Mouse (Mus musculus) forebrain, embryonic 11.5 days (tissue): ENCODE data around the gene Larp4b. TPM values are rescaled to one million over a fixed set of nuclear protein-coding genes. Genes with fewer than 3 reads are reported as not detected.

Experiments
- ATAC-seq: fragments of 200-750 bp; cut with Nextera tagmentation; replicated peaks from 2 replicates; pipeline ENCODE4 v1.8.0; 2017; ENCODE audit warnings: moderate TSS enrichment; ENCODE audit not compliant: low FRiP score
- DNase-seq: peaks from one replicate; pipeline ENCODE4 v3.0.0-alpha.2; 2017; ENCODE audit warnings: low spot score
- H3K27ac ChIP-seq: fragments of 300-500 bp; sonication (generic); 2 replicates; pipeline ENCODE4 v1.5.1; 2014; ENCODE audit warnings: low read depth, low read length
- H3K27me3 ChIP-seq: fragments of 300-500 bp; sonication (generic); 2 replicates; pipeline ENCODE4 v1.6.1; 2014; ENCODE audit warnings: mild to moderate bottlenecking, low read length, mixed read lengths; ENCODE audit not compliant: control insufficient read depth, insufficient read depth
- H3K36me3 ChIP-seq: fragments of 300-500 bp; sonication (generic); 2 replicates; pipeline ENCODE4 v1.6.1; 2014; ENCODE audit warnings: mild to moderate bottlenecking, low read length, moderate library complexity, mixed read lengths; ENCODE audit not compliant: control insufficient read depth, insufficient read depth
- H3K4me1 ChIP-seq: fragments of 300-500 bp; sonication (generic); replicated peaks from 2 replicates; pipeline ENCODE4 v1.6.1; 2014; ENCODE audit warnings: low read length, mixed read lengths; ENCODE audit not compliant: control insufficient read depth, insufficient read depth
- H3K4me2 ChIP-seq: fragments of 300-500 bp; sonication (generic); 2 replicates; pipeline ENCODE4 v1.6.1; 2014; ENCODE audit warnings: low read depth, mild to moderate bottlenecking, low read length, moderate library complexity, mixed read lengths; ENCODE audit not compliant: severe bottlenecking
- H3K4me3 ChIP-seq: fragments of 300-500 bp; sonication (generic); 2 replicates; pipeline ENCODE4 v1.5.1; 2014; ENCODE audit warnings: low read depth, low read length
- H3K9ac ChIP-seq: fragments of 300-500 bp; sonication (generic); 2 replicates; pipeline ENCODE4 v1.6.1; 2014; ENCODE audit warnings: low read length
- H3K9me3 ChIP-seq: fragments of 300-500 bp; sonication (generic); 2 replicates; pipeline ENCODE4 v1.6.1; 2016; ENCODE audit warnings: low read length, mixed read lengths; ENCODE audit not compliant: control insufficient read depth
- WGBS: fragments of 180-500 bp; shearing (Covaris S2); extraction: QIAGEN DNeasy Blood & Tissue Kit; methylation state at CpG from one replicate; pipeline ENCODE4 v1.1.7; 2014; 5-methylcytosine and 5-hydroxymethylcytosine counted together
- polyA plus RNA-seq: library from polyadenylated mRNA; unstranded; fragments of >200 nt; fragmentation: Nextera tagmentation; extraction: Ambion mirVana; gene quantifications from 2 replicates; pipeline ENCODE4 v1.2.1, GENCODE M21; 2014

The Larp4b gene
- polyA plus RNA-seq, 1 experiment from 2014 or later, result 46.2 TPM

- Histone ChIP-seq H3K4me2 (no peak overlapping the region), H3K9me3 (no peaks in the 10 kb centered on the region), H3K9ac (no peak overlapping the region), H3K4me1 (no peaks in the 10 kb centered on the region), H3K27ac (no peak overlapping the region), H3K4me3 (no peak overlapping the region), H3K36me3 (no peaks in the 10 kb centered on the region), H3K27me3 (no peaks in the 10 kb centered on the region)
- 78% methylated on average over 9 of the region's 9 CpGs for WGBS
- ATAC-seq, result no peak
- no peak for DNase-seq
Measured at GRCm38 (mm10) chr13:9071008-9071407, 22.7 kb upstream of the Larp4b start.

- H3K9ac ChIP-seq, result no peak overlapping the region
- no peak for ATAC-seq
- H3K4me3 ChIP-seq, result no peak overlapping the region
- no peak for DNase-seq
- 72% methylated on average over 4 of the region's 4 CpGs for WGBS
- no peak overlapping the region for H3K4me2 ChIP-seq
- no peaks in the 10 kb centered on the region for H3K9me3 ChIP-seq
- no peaks in the 10 kb centered on the region for H3K4me1 ChIP-seq
- no peak overlapping the region for H3K27ac ChIP-seq
- H3K27me3 ChIP-seq, result no peaks in the 10 kb centered on the region
- H3K36me3 ChIP-seq, result no peaks in the 10 kb centered on the region
Measured at GRCm38 (mm10) chr13:9073818-9074217, 19.9 kb upstream of the Larp4b start.

GRCm38 (mm10) chr13:9075825-9076592, 17.7 kb upstream of the Larp4b start:
- no peaks in the 10 kb centered on the region for H3K27me3 ChIP-seq
- ATAC-seq (no peak), DNase-seq (no peak)
- WGBS, result 83% methylated on average over 7 of the region's 7 CpGs
- H3K4me2 ChIP-seq, result no peak overlapping the region
- no peak overlapping the region for H3K9ac ChIP-seq
- no peaks in the 10 kb centered on the region for H3K9me3 ChIP-seq
- no peak overlapping the region for H3K4me3 ChIP-seq
- H3K27ac ChIP-seq, result no peak overlapping the region
- no peaks in the 10 kb centered on the region for H3K4me1 ChIP-seq
- no peaks in the 10 kb centered on the region for H3K36me3 ChIP-seq

- H3K4me2 ChIP-seq, result no peak overlapping the region
- H3K36me3 ChIP-seq, result no peaks in the 10 kb centered on the region
- H3K27me3 ChIP-seq, result no peaks in the 10 kb centered on the region
- no peak overlapping the region for H3K27ac ChIP-seq
- DNase-seq (no peak), ATAC-seq (no peak)
- H3K9me3 ChIP-seq, result no peaks in the 10 kb centered on the region
- H3K9ac ChIP-seq, result no peak overlapping the region
- no peaks in the 10 kb centered on the region for H3K4me1 ChIP-seq
- WGBS, result 77% methylated on average over 14 of the region's 14 CpGs
- no peak overlapping the region for H3K4me3 ChIP-seq
Measured at GRCm38 (mm10) chr13:9082128-9082883, 11.4 kb upstream of the Larp4b start.

- Histone ChIP-seq H3K27me3 (no peaks in the 10 kb centered on the region), H3K36me3 (no peaks in the 10 kb centered on the region), H3K4me3 (peak overlapping the region; percentile 97), H3K9me3 (no peaks in the 10 kb centered on the region), H3K4me1 (peaks cover 2% of the 10 kb centered on the region; the same call in 1 of the 2 replicates), H3K27ac (peak overlapping the region; percentile 81), H3K9ac (peak overlapping the region; percentile 86), H3K4me2 (peak overlapping the region; percentile 73)
- WGBS, result under 1% methylated on average over 59 of the region's 63 CpGs
- DNase-seq (peak; percentile 78), ATAC-seq (peak; percentile 67)
Measured at GRCm38 (mm10) chr13:9094186-9094980, 702 bp downstream of the Larp4b start.

- Histone ChIP-seq H3K9me3 (no peaks in the 10 kb centered on the region), H3K4me2 (no peak overlapping the region), H3K36me3 (no peaks in the 10 kb centered on the region), H3K27ac (no peak overlapping the region), H3K4me1 (peaks cover 2% of the 10 kb centered on the region; the same call in 1 of the 2 replicates), H3K9ac (no peak overlapping the region), H3K4me3 (no peak overlapping the region), H3K27me3 (no peaks in the 10 kb centered on the region)
- 74% methylated on average over 5 of the region's 5 CpGs for WGBS
- ATAC-seq (no peak), DNase-seq (no peak)
Measured at GRCm38 (mm10) chr13:9099289-9099688, 5.6 kb downstream of the Larp4b start.

- H3K4me3 ChIP-seq, result no peak overlapping the region
- no peaks in the 10 kb centered on the region for H3K27me3 ChIP-seq
- no peaks in the 10 kb centered on the region for H3K4me1 ChIP-seq
- no peak overlapping the region for H3K9ac ChIP-seq
- 91% methylated on average over 2 of the region's 2 CpGs for WGBS
- no peaks in the 10 kb centered on the region for H3K9me3 ChIP-seq
- H3K27ac ChIP-seq, result no peak overlapping the region
- DNase-seq (no peak), ATAC-seq (no peak)
- H3K4me2 ChIP-seq, result no peak overlapping the region
- no peaks in the 10 kb centered on the region for H3K36me3 ChIP-seq
Measured at GRCm38 (mm10) chr13:9100517-9100916, 6.8 kb downstream of the Larp4b start.

- WGBS, result 88% methylated on average over 5 of the region's 5 CpGs
- no peak overlapping the region for H3K9ac ChIP-seq
- no peaks in the 10 kb centered on the region for H3K9me3 ChIP-seq
- H3K27ac ChIP-seq, result no peak overlapping the region
- H3K36me3 ChIP-seq, result no peaks in the 10 kb centered on the region
- no peak overlapping the region for H3K4me3 ChIP-seq
- DNase-seq (no peak), ATAC-seq (no peak)
- H3K4me2 ChIP-seq, result no peak overlapping the region
- no peaks in the 10 kb centered on the region for H3K4me1 ChIP-seq
- no peaks in the 10 kb centered on the region for H3K27me3 ChIP-seq
Measured at GRCm38 (mm10) chr13:9106246-9106645, 12.6 kb downstream of the Larp4b start.
